Mouse (Mus musculus) ZHBTc4 (cell line): ENCODE measurements at regions not wholly inside any gene's neighbourhood (a gene's known extent, or its start where the extent isn't known, plus 50 kb on each side); places are given as distances from the start of the nearest gene placed in this dataset.

Experiments
- DNase-seq: peaks from one replicate; pipeline ENCODE4 v3.0.0-alpha.2; 2011; ENCODE audit warnings: low read depth, low spot score

DNA sequence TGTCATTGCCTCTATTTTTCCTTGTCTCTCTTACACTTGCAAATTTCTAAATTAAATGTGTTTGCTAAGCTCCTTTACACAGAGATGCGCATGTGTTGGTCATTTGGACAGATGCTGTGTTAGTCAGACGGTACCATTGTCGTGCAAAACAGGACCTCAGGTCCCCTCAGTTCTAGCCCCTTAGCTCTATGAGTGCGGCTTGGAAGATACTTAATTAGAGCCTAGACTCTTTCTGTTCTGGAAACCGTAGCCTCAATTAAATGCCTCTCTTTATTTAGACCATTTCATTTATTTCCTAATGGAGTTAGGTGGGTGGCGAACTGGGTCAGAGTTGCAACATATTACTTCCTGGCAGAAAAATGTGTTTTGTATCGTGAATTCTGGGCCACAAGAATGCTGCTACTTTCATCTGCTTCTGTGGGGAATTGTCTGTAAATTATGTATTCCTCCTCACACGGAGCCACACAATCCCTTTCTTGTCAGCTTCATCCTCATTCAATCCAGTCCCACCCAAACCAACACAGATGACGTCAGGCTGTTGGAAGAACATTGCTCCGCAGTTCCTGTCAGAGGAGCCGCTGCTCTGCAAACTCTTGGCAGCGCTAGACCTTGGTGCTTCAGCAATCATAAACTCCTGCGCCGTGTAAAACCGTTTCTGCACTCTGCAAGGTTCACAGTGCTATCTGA lies 345.4 kb upstream of the Nova1 start:
- DNase-seq: peak; percentile 30

DNA sequence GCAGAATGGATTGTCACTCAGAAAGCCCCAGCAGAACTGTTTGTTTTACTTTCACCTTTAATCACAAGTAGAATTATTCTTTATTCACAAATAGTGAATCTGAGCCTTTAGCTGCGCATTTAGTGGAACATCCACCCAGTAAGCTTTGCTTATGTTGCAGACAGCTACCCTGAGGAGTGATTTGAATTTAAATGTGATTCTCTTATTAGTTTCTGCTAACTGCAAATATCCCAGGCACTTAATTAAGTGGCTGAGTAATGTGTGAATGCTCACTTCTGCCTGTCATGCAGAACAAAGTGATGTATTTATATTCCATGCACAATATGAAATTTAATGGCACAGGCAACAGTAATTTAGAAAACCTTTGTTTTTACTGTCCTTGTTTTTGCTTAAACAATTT lies 344.4 kb upstream of the Nova1 start:
- DNase-seq: no peak

DNA sequence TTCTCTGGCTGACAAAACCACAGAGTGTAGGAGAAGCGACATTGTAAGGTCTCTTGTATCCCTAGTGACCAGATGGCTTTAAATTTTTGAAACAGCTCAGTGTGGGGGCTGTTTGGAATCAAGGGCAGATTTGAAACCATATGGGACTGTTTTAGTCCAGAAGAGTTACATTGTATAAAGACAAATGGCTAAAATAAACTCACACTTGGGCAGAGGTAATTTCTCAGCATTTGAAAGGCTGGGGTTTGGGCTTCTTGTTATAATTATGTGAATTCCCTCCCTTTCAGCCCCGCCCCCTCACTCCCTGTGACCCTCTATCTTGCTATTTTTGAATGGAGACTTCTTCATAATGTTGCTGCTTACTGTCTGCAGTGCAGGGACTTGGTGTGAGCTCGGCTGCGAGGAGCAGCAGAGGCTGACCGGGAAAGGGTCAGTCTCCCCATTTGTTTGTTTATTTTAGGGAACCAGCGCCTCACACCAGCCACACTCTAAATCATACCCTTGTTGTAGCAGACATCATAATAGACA lies 344.0 kb upstream of the Nova1 start:
- no peak for DNase-seq

DNA sequence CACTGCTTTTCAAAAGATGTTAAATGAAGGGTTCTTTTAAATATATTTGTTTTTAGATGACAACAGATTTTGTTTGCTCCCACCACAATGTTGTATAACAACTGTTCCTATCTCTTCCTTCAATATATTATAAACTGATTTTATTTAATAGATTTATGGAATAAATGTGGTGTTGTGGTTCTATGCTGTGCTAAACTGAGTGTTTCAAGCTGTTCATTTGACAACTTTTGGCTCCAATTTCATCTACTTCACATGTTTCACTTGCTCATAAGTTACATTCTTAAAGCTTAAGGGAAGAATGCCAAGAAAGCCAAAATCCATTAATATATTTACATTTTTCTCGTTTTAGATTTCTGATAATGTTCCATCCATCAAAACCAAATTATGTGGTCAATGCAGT lies 341.9 kb upstream of the Nova1 start:
- no peak for DNase-seq

DNA sequence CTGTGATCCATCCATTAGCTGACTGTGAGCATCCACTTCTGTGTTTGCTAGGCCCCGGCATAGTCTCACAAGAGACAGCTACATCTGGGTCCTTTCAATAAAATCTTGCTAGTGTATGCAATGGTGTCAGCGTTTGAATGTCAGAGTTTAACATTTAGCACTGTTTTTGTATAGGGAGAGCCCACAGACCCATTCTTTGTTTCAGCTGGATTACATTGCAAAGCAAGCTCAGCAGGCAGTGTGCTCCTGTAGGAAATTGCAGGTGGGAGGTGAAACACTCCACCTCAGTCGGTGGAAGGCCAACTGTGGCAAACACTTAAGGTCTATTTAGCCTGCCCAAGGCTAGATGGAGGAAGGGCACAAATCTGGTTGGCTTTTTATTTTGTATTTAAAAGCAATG lies 337.2 kb upstream of the Nova1 start:
- DNase-seq: peak; percentile 18

DNA sequence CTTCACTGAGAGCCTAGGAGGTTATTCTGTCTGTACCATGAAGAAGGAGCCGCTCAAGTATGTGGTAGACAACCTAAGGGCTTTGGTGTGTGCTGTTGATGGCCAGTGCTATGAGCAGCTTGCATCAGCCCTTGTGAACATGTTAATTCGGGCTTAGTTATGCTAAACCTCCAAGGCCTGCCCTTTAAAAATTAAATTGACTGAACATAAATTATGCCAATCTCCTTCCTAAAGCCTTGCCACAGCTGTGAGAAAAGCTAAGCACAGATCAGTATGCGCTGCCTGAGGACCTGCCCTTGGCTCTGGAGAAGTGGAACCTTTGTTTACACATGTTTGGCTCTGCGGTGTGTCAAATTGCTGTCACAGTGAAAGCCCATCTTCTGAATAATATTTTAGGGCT lies 321.9 kb upstream of the Nova1 start:
- peak; percentile 4 for DNase-seq

DNA sequence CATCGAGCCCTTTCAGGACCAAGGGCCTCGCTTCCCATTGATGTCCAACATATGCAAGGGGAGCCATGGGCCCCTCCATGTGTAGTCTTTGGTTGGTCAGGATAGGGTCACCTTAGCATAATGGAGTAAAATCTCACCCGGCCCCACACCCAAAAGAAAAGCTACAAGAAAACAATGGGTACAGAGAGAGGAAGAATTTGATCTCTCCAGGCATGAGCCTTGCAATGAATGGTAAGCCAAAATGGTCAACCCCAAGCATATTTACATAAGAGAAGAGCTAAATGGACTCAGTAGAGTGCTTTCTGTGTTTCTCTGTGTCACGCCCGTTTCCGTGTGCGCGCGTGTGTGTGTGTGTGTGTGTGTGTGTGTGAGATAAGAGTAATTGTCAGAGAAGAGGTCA lies 311.1 kb upstream of the Nova1 start:
- peak; percentile 65 for DNase-seq

DNA sequence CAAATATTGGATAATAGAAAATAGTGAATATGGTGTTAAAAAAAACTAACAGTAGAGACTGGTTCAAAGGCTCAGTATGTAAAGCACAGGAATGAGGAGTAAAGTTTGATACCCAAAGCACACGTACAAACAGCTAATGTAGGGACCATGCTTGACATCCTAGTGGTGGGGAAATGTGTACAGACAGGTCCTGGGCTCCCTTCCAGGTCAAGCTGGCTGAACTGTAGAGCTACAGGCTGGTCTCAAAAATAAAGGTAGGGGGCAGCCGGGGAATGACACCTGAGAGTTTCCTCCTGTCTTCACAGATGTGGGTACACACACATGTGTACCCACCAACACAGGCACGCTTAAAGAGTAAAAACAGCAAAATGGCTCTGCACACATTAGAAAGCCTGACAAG lies 309.9 kb upstream of the Nova1 start:
- DNase-seq: no peak

DNA sequence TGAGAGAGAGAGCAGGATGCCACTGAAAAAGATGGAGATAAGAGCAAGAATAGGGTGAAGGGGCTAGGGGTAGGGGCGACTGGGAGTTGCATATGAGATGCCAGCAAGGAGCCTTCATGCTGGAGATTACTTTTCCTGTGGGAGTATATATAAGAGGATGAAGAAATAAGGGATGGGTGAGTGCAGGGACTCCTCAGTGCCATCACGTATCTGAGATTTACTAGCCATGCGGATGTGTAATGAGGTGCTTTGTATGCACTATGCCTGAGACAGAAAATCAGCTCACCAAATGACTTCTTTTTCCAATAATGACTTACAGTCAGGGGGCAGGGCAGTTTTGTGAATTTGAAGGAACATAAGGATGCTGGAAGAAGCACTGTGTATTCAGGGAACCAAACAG lies 302.7 kb upstream of the Nova1 start:
- no peak for DNase-seq

DNA sequence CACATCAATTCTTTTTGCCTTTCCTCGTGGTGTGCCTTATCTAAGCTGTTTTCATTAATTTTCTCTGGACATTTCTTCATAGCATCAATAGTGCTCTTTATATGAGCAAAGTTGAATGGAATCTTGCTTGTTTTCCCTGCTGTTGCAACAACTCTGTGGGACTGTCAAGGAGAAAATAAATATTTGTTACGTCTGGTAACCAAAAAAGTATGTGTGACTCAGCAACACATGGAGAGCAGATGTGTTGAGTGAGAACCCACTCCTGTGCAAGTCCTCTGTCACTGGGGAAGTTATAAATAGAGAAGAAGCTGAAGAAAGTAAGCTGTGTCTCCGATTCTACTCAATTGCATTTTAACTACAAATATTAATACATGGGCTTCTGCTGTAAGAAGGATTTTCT lies 298.8 kb upstream of the Nova1 start:
- DNase-seq: no peak

DNA sequence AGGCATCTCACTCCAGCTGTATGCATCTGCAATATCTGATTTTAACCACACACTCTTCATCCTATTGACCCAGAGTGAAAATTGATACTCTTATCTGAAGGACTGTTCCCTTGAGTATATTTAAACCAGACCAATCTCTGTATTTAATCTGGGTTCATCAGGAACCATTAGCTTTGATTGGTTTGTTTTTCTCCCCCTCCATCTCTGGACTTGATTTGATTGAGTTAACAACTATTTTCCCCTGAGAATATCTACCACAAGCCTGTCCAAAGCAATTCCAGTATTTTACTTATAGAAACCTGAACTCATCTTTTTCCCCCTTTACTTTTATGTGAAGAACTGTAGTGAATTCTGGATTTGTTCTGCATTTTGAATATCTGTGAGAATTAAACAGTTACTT lies 270.5 kb upstream of the Nova1 start:
- DNase-seq: no peak

DNA sequence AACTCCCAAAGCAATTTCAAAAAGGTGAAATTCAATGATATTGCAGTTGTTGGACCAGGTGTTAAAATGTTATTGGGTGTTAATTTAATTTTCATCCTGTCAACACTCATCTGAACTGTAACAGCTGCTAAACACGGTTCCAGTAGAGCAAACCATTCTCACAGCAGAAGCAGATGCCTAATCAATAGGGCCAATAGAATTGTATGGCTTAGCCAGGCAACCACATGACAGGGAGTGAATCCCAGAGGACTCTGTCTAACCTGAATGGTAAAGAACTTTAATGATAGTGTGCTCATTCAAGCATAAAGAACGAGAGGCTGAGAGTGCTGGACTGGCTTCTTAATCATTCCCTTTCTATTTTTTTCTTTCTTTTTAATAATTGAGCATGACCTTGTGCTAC lies 256.2 kb upstream of the Nova1 start:
- DNase-seq: no peak

DNA sequence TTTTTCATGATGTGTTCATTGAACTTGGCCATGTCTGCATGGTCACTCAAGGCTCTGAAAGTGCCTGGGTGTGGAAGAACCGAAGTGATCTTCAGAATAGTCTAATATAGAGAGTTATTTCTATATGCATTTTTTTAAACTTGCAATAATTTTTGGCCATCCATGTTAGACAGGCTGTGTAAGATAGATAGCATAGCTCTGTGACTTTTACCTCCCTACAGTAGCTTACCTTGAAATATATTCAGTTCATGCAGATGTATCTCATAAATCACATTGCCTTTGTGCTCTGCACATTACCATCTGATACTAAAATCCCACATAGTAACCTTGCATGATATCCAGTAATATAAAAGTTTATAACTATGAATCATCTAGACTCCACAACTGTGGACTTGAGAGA lies 233.7 kb upstream of the Nova1 start:
- no peak for DNase-seq

DNA sequence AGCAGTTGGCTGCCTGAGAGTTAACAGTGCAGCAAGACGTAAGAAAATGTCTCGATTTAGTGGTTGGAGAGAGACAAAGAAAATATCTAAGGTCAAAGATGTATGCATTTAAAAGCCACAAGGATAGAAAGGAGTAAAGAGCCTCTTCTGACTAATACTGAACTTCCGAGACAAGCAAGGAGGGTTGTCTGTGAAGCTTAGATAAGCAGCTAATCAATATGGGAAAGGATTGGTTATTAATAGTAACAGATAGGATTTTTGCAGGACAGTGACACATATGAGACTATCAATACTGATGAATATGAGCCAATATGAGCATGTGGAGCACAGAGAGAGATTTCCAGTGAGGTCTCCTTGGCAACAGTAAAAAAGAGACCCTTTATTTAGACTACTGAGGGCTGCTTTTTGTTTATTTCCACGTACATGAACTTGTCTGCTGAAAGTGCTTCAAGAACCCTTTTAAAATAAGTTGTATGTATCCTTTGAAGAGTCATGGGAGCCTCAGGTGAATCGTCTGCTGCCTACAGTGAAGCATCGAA lies 202.2 kb upstream of the Nova1 start:
- no peak for DNase-seq

DNA sequence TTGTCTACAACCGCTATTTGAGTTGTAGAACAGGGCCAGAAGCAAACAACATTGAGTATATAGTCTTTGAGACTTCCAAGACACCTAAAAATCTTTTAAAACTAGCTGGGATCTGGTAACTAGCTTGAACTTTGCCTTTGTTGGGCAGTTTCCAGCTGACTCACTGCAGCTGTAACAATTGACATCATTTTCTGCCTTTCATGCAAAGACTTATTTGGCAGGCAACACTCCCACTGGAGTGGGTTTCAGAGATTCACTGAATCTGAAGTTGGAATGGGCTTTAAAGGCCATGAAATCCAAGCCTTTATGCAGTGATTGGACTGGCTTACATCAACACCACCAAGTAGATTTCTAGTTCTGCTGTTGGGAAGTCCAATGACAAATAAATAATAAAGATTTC lies 173.6 kb upstream of the Nova1 start:
- no peak for DNase-seq

DNA sequence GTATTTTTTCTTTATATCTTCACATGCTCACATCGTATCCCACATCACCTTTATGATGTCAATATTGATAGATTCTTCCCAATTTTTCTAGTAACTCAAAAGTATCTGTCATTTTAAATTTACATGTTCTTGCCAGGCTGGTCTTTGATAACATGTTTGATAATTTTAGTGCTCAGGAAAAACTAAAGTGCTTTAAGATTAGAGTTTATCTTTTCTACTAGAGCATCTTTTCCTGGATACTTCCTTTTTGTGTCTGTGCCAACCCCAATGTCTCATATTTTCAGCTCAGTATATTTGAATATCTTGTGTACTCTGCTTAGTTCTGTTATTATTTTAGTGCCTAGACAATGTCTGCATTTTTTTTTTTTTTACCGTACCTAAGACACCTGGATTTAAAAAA lies 170.2 kb upstream of the Nova1 start:
- no peak for DNase-seq

DNA sequence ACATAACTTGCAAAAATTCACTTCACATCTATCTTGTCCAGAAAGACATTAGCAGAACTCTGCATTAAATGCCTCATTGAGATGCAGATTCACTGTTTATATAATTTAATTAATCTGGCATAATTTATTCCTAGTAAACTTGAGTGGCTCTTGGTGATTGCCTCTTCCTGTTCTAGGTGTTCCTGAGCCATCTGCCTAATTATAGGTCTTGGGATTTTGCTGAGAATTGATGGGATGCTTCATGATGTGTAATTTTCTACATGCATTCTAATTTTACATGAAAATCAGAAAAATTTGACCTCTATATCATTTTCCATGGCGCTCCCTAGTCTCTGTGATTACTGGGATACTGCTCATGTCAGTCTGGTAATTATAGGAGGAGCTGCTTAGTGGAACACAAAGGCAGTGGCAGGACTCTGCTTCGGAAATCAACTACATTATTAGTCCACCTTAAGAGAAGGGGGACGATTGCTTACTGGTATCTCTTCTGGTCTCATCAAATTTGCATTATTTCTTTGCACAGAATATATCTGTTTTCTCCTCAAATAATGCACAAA lies 131.6 kb upstream of the Nova1 start:
- no peak for DNase-seq

DNA sequence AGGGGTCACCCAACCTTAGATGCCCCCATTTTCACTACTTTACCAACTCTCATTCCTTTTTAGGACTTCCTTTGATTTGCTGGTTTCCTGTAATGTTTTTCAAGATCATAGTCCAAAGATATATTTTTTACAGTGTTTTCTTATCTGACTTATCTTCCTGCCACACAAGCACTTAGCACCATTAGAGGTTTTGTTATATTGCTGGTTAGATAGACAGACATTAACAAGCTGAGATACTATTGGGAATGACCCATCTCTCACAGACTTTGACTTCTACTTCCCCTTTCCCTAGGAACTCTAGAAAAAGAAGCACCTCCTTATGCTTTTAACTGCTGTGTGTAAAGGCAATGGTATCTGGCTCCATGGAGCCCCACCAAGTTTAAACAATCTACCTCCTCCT lies 127.0 kb upstream of the Nova1 start:
- no peak for DNase-seq

DNA sequence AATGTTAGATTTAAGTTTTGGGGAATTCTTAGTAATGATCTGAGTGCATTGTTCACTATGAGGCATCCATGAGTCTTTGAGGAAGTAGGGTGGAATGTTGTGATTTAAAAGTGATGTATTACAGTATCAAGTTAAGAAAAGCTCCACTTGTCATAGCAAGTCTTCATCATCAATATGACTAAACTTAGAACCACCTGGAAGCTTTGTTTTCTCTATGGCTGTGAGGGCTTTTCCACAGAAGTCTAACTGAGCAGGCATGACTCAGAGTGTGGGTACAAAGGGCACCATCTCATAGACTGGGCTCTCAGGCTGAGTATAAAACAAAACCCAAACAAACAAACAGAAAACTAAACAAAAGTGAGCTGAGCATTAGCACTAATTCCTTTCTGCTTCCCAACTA lies 112.4 kb upstream of the Nova1 start:
- DNase-seq: no peak

DNA sequence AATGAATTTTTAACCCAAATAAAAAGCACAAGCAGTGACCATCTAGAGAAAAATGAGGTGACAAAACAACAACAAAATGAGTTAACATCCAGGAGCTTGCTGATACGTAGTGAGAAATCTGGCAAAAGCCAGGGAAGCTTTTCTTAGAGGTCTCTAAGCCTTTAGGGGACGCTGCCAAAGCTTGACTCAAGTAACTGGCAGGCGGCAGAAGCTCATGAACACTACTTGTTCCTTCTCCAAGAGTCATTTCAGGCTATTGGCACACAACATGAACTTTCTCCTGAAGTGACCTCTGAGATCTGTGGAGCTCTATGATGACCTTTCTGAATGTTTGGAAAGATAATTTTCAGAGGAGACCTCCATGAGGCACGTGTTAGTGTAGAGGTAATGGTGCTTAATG lies 98.6 kb upstream of the Nova1 start:
- no peak for DNase-seq

DNA sequence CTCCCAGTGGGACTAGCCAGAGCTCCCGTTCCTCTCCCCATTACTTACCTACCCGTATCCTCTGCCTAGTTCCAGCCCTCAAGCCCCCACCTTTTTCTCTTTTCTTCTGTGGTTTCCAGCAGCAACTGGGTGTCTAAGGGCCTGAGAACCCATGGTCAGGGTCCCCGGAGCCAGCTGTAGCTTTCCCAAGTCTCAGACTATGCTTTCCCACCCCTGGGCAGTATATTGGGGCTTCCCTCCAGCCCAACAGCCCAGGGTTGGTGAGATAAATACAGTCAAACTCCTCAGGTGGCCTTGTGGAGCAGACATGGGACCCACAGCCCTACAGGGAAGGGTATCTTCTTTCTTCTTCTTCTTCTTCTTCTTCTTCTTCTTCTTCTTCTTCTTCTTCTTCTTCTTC lies 59.4 kb upstream of the Nova1 start:
- DNase-seq: peak; percentile 1

DNA sequence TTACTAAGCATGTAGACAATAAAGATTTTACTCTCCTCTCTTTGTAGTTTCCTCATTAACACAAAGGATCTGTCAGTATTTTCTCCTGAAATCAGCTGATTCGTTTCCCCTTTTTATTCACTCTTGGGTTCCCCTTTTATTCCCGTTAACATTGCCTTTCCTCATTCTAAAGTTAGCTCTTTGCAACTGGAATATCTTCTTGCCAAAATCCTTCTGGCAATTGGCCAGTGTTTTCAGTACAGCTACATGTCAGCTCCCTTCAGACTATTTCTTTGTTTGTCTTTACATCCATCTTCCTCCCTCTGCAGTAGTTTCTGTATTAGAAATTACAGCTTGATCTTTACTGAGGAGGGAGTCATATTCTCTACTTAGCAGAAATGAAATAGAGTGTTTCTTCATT lies 51.4 kb upstream of the Nova1 start:
- no peak for DNase-seq
